Mouse (Mus musculus): ENCODE results near the gene Rnf214.

Gene Rnf214

GRCm38 (mm10) chr9:45906355-45907077 lies at the start of gene Rnf214, which contains the start of gene Pcsk7:
Gene Rnf214, minus strand, starts transcription at chr9:45906911.
Gene Pcsk7, plus strand, starts transcription at chr9:45906497.
- DNase-seq (ENCODE audit: low spot score) = peak; percentile 94

- DNase-seq (ENCODE audit: low spot score) = peak; percentile 88
These were observed 48.6 kb upstream of the Rnf214 start, which contains the start of gene Sidt2 for GRCm38 (mm10) chr9:45955107-45955963. Gene Sidt2, minus strand, starts transcription at chr9:45955258.

- peak; percentile 72 for DNase-seq (ENCODE audit: low spot score)
These were observed 47.8 kb upstream of the Rnf214 start for GRCm38 (mm10) chr9:45954294-45955106.

GRCm38 (mm10) chr9:45953511-45954293 lies 47.0 kb upstream of the Rnf214 start:
- no peak for DNase-seq (ENCODE audit: low spot score)

- DNase-seq (ENCODE audit: low spot score) = no peak
These were observed 46.2 kb upstream of the Rnf214 start for GRCm38 (mm10) chr9:45952890-45953289.

GRCm38 (mm10) chr9:45952057-45952456 lies 45.3 kb upstream of the Rnf214 start:
- DNase-seq (ENCODE audit: low spot score) = no peak

- DNase-seq (ENCODE audit: low spot score) = no peak
These were observed 40.1 kb upstream of the Rnf214 start for GRCm38 (mm10) chr9:45946872-45947183.

- no peak for DNase-seq (ENCODE audit: low spot score)
These were observed 39.6 kb upstream of the Rnf214 start for GRCm38 (mm10) chr9:45946182-45946871.

DNA sequence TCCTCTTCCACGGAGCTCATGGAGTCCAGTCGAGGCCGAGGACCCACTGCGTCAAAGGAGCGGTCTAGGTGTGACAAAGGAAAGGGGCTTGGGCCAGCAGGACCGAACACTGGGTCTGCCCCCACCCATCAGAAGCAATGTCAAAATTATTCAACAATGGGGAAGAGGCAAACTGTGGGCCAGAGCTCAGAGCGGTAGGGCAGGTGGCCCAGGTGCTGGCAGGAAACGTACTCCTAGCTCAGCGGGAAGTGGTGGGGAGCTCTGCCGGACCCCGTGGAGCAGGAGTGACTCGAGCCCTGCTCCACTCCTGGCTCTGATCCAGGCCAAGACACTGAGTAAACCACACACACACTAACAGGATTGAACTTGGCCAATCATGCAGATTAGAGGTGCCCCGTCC lies 39.0 kb upstream of the Rnf214 start:
- peak; percentile 49 for DNase-seq (ENCODE audit: low spot score)

DNA sequence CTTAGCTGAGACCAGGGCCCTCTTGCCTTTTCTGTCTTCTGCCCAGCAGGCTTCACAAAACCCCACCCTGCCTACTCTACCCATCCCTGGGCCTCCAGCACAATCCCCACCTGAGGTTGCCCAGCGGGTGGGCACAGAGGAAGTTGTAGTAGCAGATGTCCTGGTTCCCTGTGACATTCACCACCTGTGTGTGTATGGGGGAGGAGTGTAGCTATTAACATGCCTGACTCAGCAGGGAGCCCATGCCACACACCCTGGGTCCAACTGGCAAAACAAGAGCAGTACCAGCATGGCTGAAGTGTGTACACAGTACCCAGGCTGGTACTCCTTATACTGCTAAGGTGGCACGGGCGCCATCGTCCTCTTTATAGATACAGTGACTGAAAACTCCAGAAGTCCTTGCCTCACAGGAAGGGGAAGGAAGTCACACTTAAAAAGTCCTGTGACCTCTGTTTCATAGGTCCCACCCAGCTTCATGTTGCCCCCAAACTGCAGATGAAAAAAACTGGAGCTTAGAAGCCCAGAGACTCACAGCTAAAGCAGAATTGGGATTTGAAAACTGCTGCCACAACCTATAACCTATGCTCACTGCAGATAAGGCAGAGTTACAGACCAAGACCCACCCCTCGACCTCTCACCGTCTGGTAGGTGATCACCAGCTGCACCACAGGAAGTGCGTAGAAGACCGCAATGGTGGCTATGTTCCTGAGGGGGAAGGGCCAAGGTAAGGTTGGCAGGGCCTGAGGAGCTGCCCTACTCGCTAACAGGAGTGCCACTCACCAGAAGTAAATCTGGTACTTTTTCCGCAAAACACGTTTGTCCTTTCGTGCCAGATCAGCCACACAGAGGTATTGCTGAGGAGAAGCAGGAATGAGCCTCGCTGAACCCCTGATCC lies 38.0 kb upstream of the Rnf214 start:
- DNase-seq (ENCODE audit: low spot score) = no peak

DNA sequence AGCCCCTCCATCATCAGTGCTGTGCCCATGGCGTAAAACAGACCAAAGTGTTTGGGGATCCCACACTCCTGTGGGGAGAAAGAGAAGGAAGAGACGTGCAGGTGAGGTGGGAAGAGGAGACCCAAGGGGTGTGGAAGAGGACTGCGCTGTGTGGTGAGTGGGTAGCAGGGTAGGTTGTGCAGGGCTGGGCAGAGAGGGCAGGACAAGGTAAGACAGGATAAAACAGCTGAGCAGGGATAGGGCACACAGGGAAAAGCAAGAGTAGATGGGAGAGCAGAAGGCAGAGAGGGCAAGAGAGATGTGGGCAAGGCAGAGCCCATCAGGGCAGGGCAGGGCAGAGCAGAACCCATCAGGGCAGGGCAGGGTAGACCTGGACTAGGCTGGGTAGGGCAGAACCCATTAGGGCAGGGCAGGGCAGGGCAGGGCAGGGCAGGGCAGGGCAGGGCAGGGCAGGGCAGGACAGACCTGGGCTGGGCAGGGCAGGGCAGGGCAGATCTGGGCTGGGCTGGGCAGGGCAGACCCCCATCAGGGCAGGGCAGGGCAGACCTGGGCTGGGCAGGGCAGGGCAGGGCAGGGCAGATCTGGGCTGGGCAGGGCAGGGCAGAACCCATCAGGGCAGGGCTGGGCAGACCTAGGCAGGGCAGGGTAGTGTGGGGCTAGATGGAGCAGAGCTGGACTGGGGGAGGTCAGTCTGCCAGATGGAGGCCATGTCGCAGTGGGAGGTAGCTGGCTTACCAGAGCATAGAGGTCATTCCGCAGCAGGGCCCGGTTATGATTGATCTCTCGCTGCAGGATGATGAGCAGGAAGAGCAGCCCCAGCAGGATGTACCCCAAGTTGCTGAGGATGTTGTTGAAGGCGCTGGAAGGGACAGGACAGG lies 37.2 kb upstream of the Rnf214 start:
- DNase-seq (ENCODE audit: low spot score) = peak; percentile 37

DNA sequence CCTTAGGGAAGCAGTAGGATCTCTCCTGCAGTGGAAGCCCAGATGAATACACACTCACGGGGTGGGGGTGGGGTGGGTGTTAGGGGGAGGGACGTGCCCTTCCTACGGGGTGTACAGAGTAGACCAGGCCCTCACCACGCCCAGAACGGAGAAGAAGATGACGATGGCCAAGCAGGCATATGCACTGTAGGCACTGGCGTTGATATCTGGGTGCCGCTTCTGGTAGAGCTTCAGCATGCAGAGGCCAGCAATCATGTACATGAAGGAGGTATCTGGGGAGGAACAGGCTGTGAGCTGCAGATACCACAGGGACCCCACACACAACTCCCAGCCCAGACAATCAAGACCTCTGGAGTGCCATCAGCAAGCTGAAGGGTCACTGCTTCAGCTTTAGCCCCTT lies 36.2 kb upstream of the Rnf214 start:
- DNase-seq (ENCODE audit: low spot score) = no peak

- peak; percentile 40 for DNase-seq (ENCODE audit: low spot score)
These were observed 35.8 kb upstream of the Rnf214 start for GRCm38 (mm10) chr9:45942464-45942863.

DNA sequence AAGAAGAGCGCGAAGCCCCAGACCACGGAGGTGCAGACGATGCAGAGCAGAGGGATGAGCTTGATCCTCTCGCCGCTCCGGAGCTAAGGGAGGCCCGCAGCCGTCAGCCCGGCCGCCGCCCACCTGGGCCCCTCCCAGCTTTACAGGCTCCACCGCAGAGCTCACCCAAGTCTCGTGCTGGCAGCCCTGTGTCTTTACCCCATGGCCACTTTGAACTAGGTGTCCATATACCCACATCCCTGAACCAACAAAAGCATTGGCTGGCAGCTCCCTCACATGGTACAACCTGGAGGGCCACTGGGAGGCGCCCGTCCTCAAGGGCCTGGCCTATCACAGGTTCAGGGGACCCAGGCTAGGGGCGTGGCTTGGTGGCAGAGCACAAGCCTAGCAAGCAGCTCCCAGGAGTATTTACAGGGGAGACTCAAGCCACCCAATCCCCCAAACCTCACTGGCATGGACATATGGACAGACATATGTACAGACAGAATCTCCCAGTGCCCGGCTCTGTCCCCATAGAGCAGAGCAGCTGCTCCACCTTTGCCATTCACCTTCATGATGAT lies 34.7 kb upstream of the Rnf214 start:
- peak; percentile 71 for DNase-seq (ENCODE audit: low spot score)

- peak; percentile 36 for DNase-seq (ENCODE audit: low spot score)
These were observed 33.1 kb upstream of the Rnf214 start for GRCm38 (mm10) chr9:45939794-45940193.

- peak; percentile 41 for DNase-seq (ENCODE audit: low spot score)
These were observed 32.4 kb upstream of the Rnf214 start for GRCm38 (mm10) chr9:45938952-45939637.

- peak; percentile 47 for DNase-seq (ENCODE audit: low spot score)
These were observed 31.4 kb upstream of the Rnf214 start for GRCm38 (mm10) chr9:45938088-45938487.

- DNase-seq (ENCODE audit: low spot score) = peak; percentile 85
These were observed 30.2 kb upstream of the Rnf214 start for GRCm38 (mm10) chr9:45936883-45937282.

Measured in testis, postnatal 10 days (tissue).